Mouse (Mus musculus): ENCODE measurements at regions not wholly inside any gene's neighbourhood (a gene's known extent, or its start where the extent isn't known, plus 50 kb on each side); places are given as distances from the start of the nearest gene placed in this dataset.

DNA sequence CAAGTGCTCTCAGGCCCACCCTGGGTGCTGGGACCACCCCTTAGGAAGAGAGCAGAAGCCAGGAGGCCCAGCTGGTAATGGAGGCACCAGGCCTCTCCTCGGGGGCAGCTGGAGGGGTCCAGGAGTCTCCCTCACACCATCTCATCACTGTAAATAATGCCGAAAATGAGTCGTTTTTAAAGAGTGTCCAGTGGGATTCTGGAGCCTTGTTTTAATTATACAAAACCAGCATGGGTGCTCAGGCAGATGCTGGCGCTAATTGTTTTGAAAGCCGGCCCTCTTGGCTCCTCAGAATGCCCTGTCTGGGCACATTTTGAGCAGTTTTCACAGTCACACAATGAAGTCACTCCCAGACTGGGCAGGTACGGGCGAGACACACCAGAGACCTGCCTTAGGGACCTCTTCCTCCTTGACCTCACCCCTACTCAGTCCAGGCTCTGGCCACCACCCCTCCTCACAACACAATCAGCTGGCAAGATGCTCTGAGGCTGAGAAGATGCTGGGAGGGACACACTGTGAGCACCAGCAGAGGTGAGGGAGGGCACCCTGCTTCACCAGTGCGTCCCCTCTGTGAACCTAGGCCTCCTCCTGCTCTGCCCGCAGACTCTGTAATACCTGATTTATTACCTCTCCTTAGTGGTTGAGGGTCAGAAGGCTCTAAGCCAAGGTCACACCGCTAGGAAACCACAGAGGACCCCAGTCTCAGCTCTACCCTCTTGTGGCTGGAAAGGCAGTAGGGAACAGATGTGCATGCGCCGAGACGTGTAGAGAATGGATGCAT lies 217.7 kb upstream of the Mvb12b start:
- no peaks in the 10 kb centered on the region for H3K4me1 ChIP-seq (ENCODE audit: control insufficient read depth, insufficient read depth)
- ATAC-seq (ENCODE audit: insufficient read depth, low read depth) (no peak), DNase-seq (ENCODE audit: low spot score) (no peak)
- H3K9me3 ChIP-seq (replicated peaks; ENCODE audit: control insufficient read depth, low read length), result no peaks in the 10 kb centered on the region
- no peak for TF ChIP-seq CTCF (IDR thresholded peaks at IDR 0.05; ENCODE audit: low read depth)
- TF ChIP-seq EP300 (IDR thresholded peaks at IDR 0.05; ENCODE audit: low read depth), result no peak
- WGBS, result 74% methylated on average over 13 of the region's 13 CpGs
- H3K4me3 ChIP-seq (ENCODE audit: low read depth, low read length), result no peak overlapping the region
- H3K27ac ChIP-seq (ENCODE audit: low read depth), result no peak overlapping the region
- H3K4me2 ChIP-seq (ENCODE audit: low read depth, low read length), result no peak overlapping the region
- no peak overlapping the region for H3K9ac ChIP-seq (replicated peaks; ENCODE audit: low read depth, low read length)
- no peaks in the 10 kb centered on the region for H3K36me3 ChIP-seq (replicated peaks; ENCODE audit: control insufficient read depth, insufficient read depth, low read length)
- H3K27me3 ChIP-seq (ENCODE audit: control insufficient read depth, insufficient read depth, low read length), result no peaks in the 10 kb centered on the region

GRCm38 (mm10) chr2:34098004-34098547 lies 210.3 kb upstream of the Mvb12b start:
- Histone ChIP-seq H3K9ac (replicated peaks; ENCODE audit: low read depth, low read length) (no peak overlapping the region), H3K4me1 (ENCODE audit: control insufficient read depth, insufficient read depth) (no peaks in the 10 kb centered on the region), H3K27me3 (ENCODE audit: control insufficient read depth, insufficient read depth, low read length) (no peaks in the 10 kb centered on the region), H3K9me3 (replicated peaks; ENCODE audit: control insufficient read depth, low read length) (no peaks in the 10 kb centered on the region), H3K4me2 (ENCODE audit: low read depth, low read length) (no peak overlapping the region), H3K27ac (ENCODE audit: low read depth) (no peak overlapping the region), H3K36me3 (replicated peaks; ENCODE audit: control insufficient read depth, insufficient read depth, low read length) (no peaks in the 10 kb centered on the region), H3K4me3 (ENCODE audit: low read depth, low read length) (no peak overlapping the region)
- no peak for ATAC-seq (ENCODE audit: insufficient read depth, low read depth)
- DNase-seq (ENCODE audit: low spot score), result no peak
- TF ChIP-seq EP300 (IDR thresholded peaks at IDR 0.05; ENCODE audit: low read depth), result no peak
- 61% methylated on average over 14 of the region's 14 CpGs for WGBS

- no peak for TF ChIP-seq CTCF (IDR thresholded peaks at IDR 0.05; ENCODE audit: low read depth)
- TF ChIP-seq EP300 (IDR thresholded peaks at IDR 0.05; ENCODE audit: low read depth), result no peak
- no peak for DNase-seq (ENCODE audit: low spot score)
- no peak overlapping the region for H3K4me2 ChIP-seq (ENCODE audit: low read depth, low read length)
- H3K9ac ChIP-seq (replicated peaks; ENCODE audit: low read depth, low read length), result no peak overlapping the region
- H3K9me3 ChIP-seq (replicated peaks; ENCODE audit: control insufficient read depth, low read length), result no peaks in the 10 kb centered on the region
- no peak overlapping the region for H3K4me3 ChIP-seq (ENCODE audit: low read depth, low read length)
- no peaks in the 10 kb centered on the region for H3K36me3 ChIP-seq (replicated peaks; ENCODE audit: control insufficient read depth, insufficient read depth, low read length)
- no peak for ATAC-seq (ENCODE audit: insufficient read depth, low read depth)
- H3K4me1 ChIP-seq (ENCODE audit: control insufficient read depth, insufficient read depth), result no peaks in the 10 kb centered on the region
- no peak overlapping the region for H3K27ac ChIP-seq (ENCODE audit: low read depth)
- H3K27me3 ChIP-seq (ENCODE audit: control insufficient read depth, insufficient read depth, low read length), result no peaks in the 10 kb centered on the region
These were observed 208.8 kb upstream of the Mvb12b start for GRCm38 (mm10) chr2:34096561-34096960.

GRCm38 (mm10) chr2:34088832-34089231 lies 201.1 kb upstream of the Mvb12b start:
- WGBS, result 61% methylated on average over 4 of the region's 4 CpGs
- H3K4me1 ChIP-seq (ENCODE audit: control insufficient read depth, insufficient read depth), result no peaks in the 10 kb centered on the region
- no peaks in the 10 kb centered on the region for H3K27me3 ChIP-seq (ENCODE audit: control insufficient read depth, insufficient read depth, low read length)
- no peaks in the 10 kb centered on the region for H3K36me3 ChIP-seq (replicated peaks; ENCODE audit: control insufficient read depth, insufficient read depth, low read length)
- H3K4me2 ChIP-seq (ENCODE audit: low read depth, low read length), result no peak overlapping the region
- H3K9me3 ChIP-seq (replicated peaks; ENCODE audit: control insufficient read depth, low read length), result no peaks in the 10 kb centered on the region
- DNase-seq (ENCODE audit: low spot score), result no peak
- H3K27ac ChIP-seq (ENCODE audit: low read depth), result no peak overlapping the region
- TF ChIP-seq CTCF (IDR thresholded peaks at IDR 0.05; ENCODE audit: low read depth) (no peak), EP300 (IDR thresholded peaks at IDR 0.05; ENCODE audit: low read depth) (no peak)
- H3K4me3 ChIP-seq (ENCODE audit: low read depth, low read length), result no peak overlapping the region
- H3K9ac ChIP-seq (replicated peaks; ENCODE audit: low read depth, low read length), result no peak overlapping the region
- no peak for ATAC-seq (ENCODE audit: insufficient read depth, low read depth)

- H3K4me3 ChIP-seq (ENCODE audit: low read depth, low read length), result no peak overlapping the region
- 68% methylated on average over 3 of the region's 3 CpGs for WGBS
These were observed 198.4 kb upstream of the Mvb12b start for GRCm38 (mm10) chr2:34086130-34086529.

DNA sequence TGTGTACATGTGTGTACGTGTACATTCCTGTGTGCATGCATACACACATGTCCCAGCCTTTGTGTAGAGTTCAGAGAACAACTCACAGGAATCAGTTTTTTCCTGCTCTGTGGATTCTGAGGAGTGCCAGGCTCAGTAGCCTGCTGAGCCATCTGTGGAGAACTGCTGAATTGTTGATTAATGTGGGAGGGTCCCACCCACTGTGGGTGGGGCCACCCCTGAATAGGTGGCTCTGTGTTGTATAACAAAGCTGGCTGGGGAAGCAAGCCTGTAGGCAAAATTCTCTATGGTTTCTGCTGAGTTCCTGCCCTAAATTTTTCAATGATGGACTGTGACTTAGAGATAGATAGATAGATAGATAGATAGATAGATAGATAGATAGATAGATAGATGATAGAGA lies 196.8 kb upstream of the Mvb12b start:
- Histone ChIP-seq H3K36me3 (replicated peaks; ENCODE audit: control insufficient read depth, insufficient read depth, low read length) (no peaks in the 10 kb centered on the region), H3K9me3 (replicated peaks; ENCODE audit: control insufficient read depth, low read length) (no peaks in the 10 kb centered on the region), H3K27me3 (ENCODE audit: control insufficient read depth, insufficient read depth, low read length) (no peaks in the 10 kb centered on the region), H3K27ac (ENCODE audit: low read depth) (no peak overlapping the region), H3K4me2 (ENCODE audit: low read depth, low read length) (no peak overlapping the region), H3K9ac (replicated peaks; ENCODE audit: low read depth, low read length) (no peak overlapping the region), H3K4me1 (ENCODE audit: control insufficient read depth, insufficient read depth) (no peaks in the 10 kb centered on the region), H3K4me3 (ENCODE audit: low read depth, low read length) (no peak overlapping the region)
- no peak for TF ChIP-seq EP300 (IDR thresholded peaks at IDR 0.05; ENCODE audit: low read depth)
- TF ChIP-seq CTCF (IDR thresholded peaks at IDR 0.05; ENCODE audit: low read depth), result no peak
- DNase-seq (ENCODE audit: low spot score) (no peak), ATAC-seq (ENCODE audit: insufficient read depth, low read depth) (no peak)
- WGBS, result 67% methylated on average over 1 of the region's 1 CpGs

More at GRCm38 (mm10) chr2:34086130-34086529, 198.4 kb upstream of the Mvb12b start:
- ATAC-seq (ENCODE audit: insufficient read depth, low read depth) (no peak), DNase-seq (ENCODE audit: low spot score) (no peak)
- H3K27me3 ChIP-seq (ENCODE audit: control insufficient read depth, insufficient read depth, low read length), result no peaks in the 10 kb centered on the region
- no peak for TF ChIP-seq EP300 (IDR thresholded peaks at IDR 0.05; ENCODE audit: low read depth)
- no peak for TF ChIP-seq CTCF (IDR thresholded peaks at IDR 0.05; ENCODE audit: low read depth)
- H3K9me3 ChIP-seq (replicated peaks; ENCODE audit: control insufficient read depth, low read length), result no peaks in the 10 kb centered on the region
- no peak overlapping the region for H3K27ac ChIP-seq (ENCODE audit: low read depth)
- H3K36me3 ChIP-seq (replicated peaks; ENCODE audit: control insufficient read depth, insufficient read depth, low read length), result no peaks in the 10 kb centered on the region
- no peaks in the 10 kb centered on the region for H3K4me1 ChIP-seq (ENCODE audit: control insufficient read depth, insufficient read depth)
- H3K4me2 ChIP-seq (ENCODE audit: low read depth, low read length), result no peak overlapping the region
- no peak overlapping the region for H3K9ac ChIP-seq (replicated peaks; ENCODE audit: low read depth, low read length)

Data from heart, postnatal 0 days (tissue).